Mouse (Mus musculus): Measurements from ENCODE around the gene Exoc6b. TPM values are rescaled to one million over a fixed set of nuclear protein-coding genes. Genes with fewer than 3 reads are reported as not detected.
A peak's percentile ranks its signal among the peaks of the same experiment; 100 is the strongest.

The Exoc6b gene
- polyA plus RNA-seq, 1 experiment from 2014 or later, result 39.0 TPM

- ATAC-seq (no peak), DNase-seq (ENCODE audit: low spot score) (no peak)
- 56% methylated on average over 6 of the region's 6 CpGs for WGBS
- no peak overlapping the region for H3K9ac ChIP-seq (ENCODE audit: low read length)
- no peaks in the 10 kb centered on the region for H3K9me3 ChIP-seq (replicated peaks; ENCODE audit: control insufficient read depth, low read length)
- H3K4me2 ChIP-seq (ENCODE audit: low read length), result no peak overlapping the region
- peaks cover 23% of the 10 kb centered on the region for H3K4me1 ChIP-seq (ENCODE audit: control insufficient read depth, insufficient read depth, low read length)
- no peak overlapping the region for H3K27ac ChIP-seq (ENCODE audit: low read depth, low read length)
- H3K36me3 ChIP-seq (ENCODE audit: control insufficient read depth, insufficient read depth, low read length), result no peaks in the 10 kb centered on the region
- H3K4me3 ChIP-seq (ENCODE audit: low read depth, low read length), result no peak overlapping the region
- H3K27me3 ChIP-seq (replicated peaks; ENCODE audit: control insufficient read depth, insufficient read depth, low read length), result peaks cover 56% of the 10 kb centered on the region
These were observed 488.1 kb downstream of the Exoc6b start for GRCm38 (mm10) chr6:84580979-84581832.

- H3K9ac ChIP-seq (ENCODE audit: low read length), result no peak overlapping the region
- H3K4me2 ChIP-seq (ENCODE audit: low read length), result no peak overlapping the region
- no peak for DNase-seq (ENCODE audit: low spot score)
- no peak for ATAC-seq
- no peak overlapping the region for H3K27ac ChIP-seq (ENCODE audit: low read depth, low read length)
- 64% methylated on average over 8 of the region's 8 CpGs for WGBS
- no peaks in the 10 kb centered on the region for H3K36me3 ChIP-seq (ENCODE audit: control insufficient read depth, insufficient read depth, low read length)
- no peaks in the 10 kb centered on the region for H3K9me3 ChIP-seq (replicated peaks; ENCODE audit: control insufficient read depth, low read length)
- H3K27me3 ChIP-seq (replicated peaks; ENCODE audit: control insufficient read depth, insufficient read depth, low read length), result peaks cover 43% of the 10 kb centered on the region
- peaks cover 12% of the 10 kb centered on the region for H3K4me1 ChIP-seq (ENCODE audit: control insufficient read depth, insufficient read depth, low read length)
- no peak overlapping the region for H3K4me3 ChIP-seq (ENCODE audit: low read depth, low read length)
These were observed 489.8 kb downstream of the Exoc6b start for GRCm38 (mm10) chr6:84579508-84579907.

- Histone ChIP-seq H3K27ac (ENCODE audit: low read depth, low read length) (no peak overlapping the region), H3K4me3 (ENCODE audit: low read depth, low read length) (no peak overlapping the region), H3K4me2 (ENCODE audit: low read length) (no peak overlapping the region), H3K9ac (ENCODE audit: low read length) (no peak overlapping the region), H3K9me3 (replicated peaks; ENCODE audit: control insufficient read depth, low read length) (no peaks in the 10 kb centered on the region), H3K4me1 (ENCODE audit: control insufficient read depth, insufficient read depth, low read length) (peaks cover 8% of the 10 kb centered on the region), H3K27me3 (replicated peaks; ENCODE audit: control insufficient read depth, insufficient read depth, low read length) (peaks cover 37% of the 10 kb centered on the region), H3K36me3 (ENCODE audit: control insufficient read depth, insufficient read depth, low read length) (no peaks in the 10 kb centered on the region)
- DNase-seq (ENCODE audit: low spot score) (peak; percentile 32), ATAC-seq (no peak)
- 14% methylated on average over 5 of the region's 5 CpGs for WGBS
These were observed 490.4 kb downstream of the Exoc6b start for GRCm38 (mm10) chr6:84578928-84579327.

GRCm38 (mm10) chr6:84577898-84578297, 491.4 kb downstream of the Exoc6b start:
- Histone ChIP-seq H3K9ac (ENCODE audit: low read length) (no peak overlapping the region), H3K4me3 (ENCODE audit: low read depth, low read length) (no peak overlapping the region), H3K4me2 (ENCODE audit: low read length) (no peak overlapping the region), H3K27me3 (replicated peaks; ENCODE audit: control insufficient read depth, insufficient read depth, low read length) (peaks cover 27% of the 10 kb centered on the region), H3K36me3 (ENCODE audit: control insufficient read depth, insufficient read depth, low read length) (no peaks in the 10 kb centered on the region), H3K9me3 (replicated peaks; ENCODE audit: control insufficient read depth, low read length) (no peaks in the 10 kb centered on the region), H3K27ac (ENCODE audit: low read depth, low read length) (no peak overlapping the region), H3K4me1 (ENCODE audit: control insufficient read depth, insufficient read depth, low read length) (no peaks in the 10 kb centered on the region)
- ATAC-seq (no peak), DNase-seq (ENCODE audit: low spot score) (no peak)
- WGBS, result 50% methylated on average over 4 of the region's 4 CpGs

- H3K9me3 ChIP-seq (replicated peaks; ENCODE audit: control insufficient read depth, low read length), result no peaks in the 10 kb centered on the region
- no peak overlapping the region for H3K27ac ChIP-seq (ENCODE audit: low read depth, low read length)
- DNase-seq (ENCODE audit: low spot score) (peak; percentile 65), ATAC-seq (peak; percentile 56; the same call in 1 of the 2 replicates)
- peak overlapping the region; percentile 31 for H3K4me2 ChIP-seq (ENCODE audit: low read length)
- H3K4me3 ChIP-seq (ENCODE audit: low read depth, low read length), result no peak overlapping the region
- H3K36me3 ChIP-seq (ENCODE audit: control insufficient read depth, insufficient read depth, low read length), result no peaks in the 10 kb centered on the region
- peaks cover 5% of the 10 kb centered on the region; the same call in 1 of the 2 replicates for H3K4me1 ChIP-seq (ENCODE audit: control insufficient read depth, insufficient read depth, low read length)
- 35% methylated on average over 25 of the region's 25 CpGs for WGBS
- no peak overlapping the region for H3K9ac ChIP-seq (ENCODE audit: low read length)
- 0 out of 2 replicates have a peak, but pooled peaks cover 4% of the 10 kb centered on the region for H3K27me3 ChIP-seq (replicated peaks; ENCODE audit: control insufficient read depth, insufficient read depth, low read length)
These were observed 495.2 kb downstream of the Exoc6b start for GRCm38 (mm10) chr6:84573905-84574660.

GRCm38 (mm10) chr6:84570039-84570438, 499.3 kb downstream of the Exoc6b start:
- 43% methylated on average over 3 of the region's 3 CpGs for WGBS
- H3K9me3 ChIP-seq (replicated peaks; ENCODE audit: control insufficient read depth, low read length), result no peaks in the 10 kb centered on the region
- peaks cover 5% of the 10 kb centered on the region; the same call in 1 of the 2 replicates for H3K4me1 ChIP-seq (ENCODE audit: control insufficient read depth, insufficient read depth, low read length)
- H3K4me3 ChIP-seq (ENCODE audit: low read depth, low read length), result no peak overlapping the region
- DNase-seq (ENCODE audit: low spot score) (peak; percentile 14), ATAC-seq (no peak)
- H3K4me2 ChIP-seq (ENCODE audit: low read length), result no peak overlapping the region
- H3K36me3 ChIP-seq (ENCODE audit: control insufficient read depth, insufficient read depth, low read length), result no peaks in the 10 kb centered on the region
- H3K9ac ChIP-seq (ENCODE audit: low read length), result no peak overlapping the region
- 0 out of 2 replicates have a peak, but pooled peaks cover 4% of the 10 kb centered on the region for H3K27me3 ChIP-seq (replicated peaks; ENCODE audit: control insufficient read depth, insufficient read depth, low read length)
- no peak overlapping the region for H3K27ac ChIP-seq (ENCODE audit: low read depth, low read length)

GRCm38 (mm10) chr6:84569590-84569989, 499.7 kb downstream of the Exoc6b start:
- ATAC-seq, result no peak
- Histone ChIP-seq H3K4me2 (ENCODE audit: low read length) (no peak overlapping the region), H3K27ac (ENCODE audit: low read depth, low read length) (no peak overlapping the region), H3K27me3 (replicated peaks; ENCODE audit: control insufficient read depth, insufficient read depth, low read length) (no peaks in the 10 kb centered on the region), H3K4me1 (ENCODE audit: control insufficient read depth, insufficient read depth, low read length) (peaks cover 5% of the 10 kb centered on the region; the same call in 1 of the 2 replicates), H3K9ac (ENCODE audit: low read length) (no peak overlapping the region), H3K36me3 (ENCODE audit: control insufficient read depth, insufficient read depth, low read length) (no peaks in the 10 kb centered on the region), H3K9me3 (replicated peaks; ENCODE audit: control insufficient read depth, low read length) (no peaks in the 10 kb centered on the region), H3K4me3 (ENCODE audit: low read depth, low read length) (no peak overlapping the region)
- DNase-seq (ENCODE audit: low spot score), result no peak

- Histone ChIP-seq H3K4me2 (ENCODE audit: low read length) (no peak overlapping the region), H3K27me3 (replicated peaks; ENCODE audit: control insufficient read depth, insufficient read depth, low read length) (no peaks in the 10 kb centered on the region), H3K9ac (ENCODE audit: low read length) (no peak overlapping the region), H3K9me3 (replicated peaks; ENCODE audit: control insufficient read depth, low read length) (no peaks in the 10 kb centered on the region), H3K4me1 (ENCODE audit: control insufficient read depth, insufficient read depth, low read length) (peaks cover 5% of the 10 kb centered on the region; the same call in 1 of the 2 replicates), H3K27ac (ENCODE audit: low read depth, low read length) (no peak overlapping the region), H3K36me3 (ENCODE audit: control insufficient read depth, insufficient read depth, low read length) (no peaks in the 10 kb centered on the region), H3K4me3 (ENCODE audit: low read depth, low read length) (no peak overlapping the region)
- no peak for DNase-seq (ENCODE audit: low spot score)
- ATAC-seq, result no peak
- 85% methylated on average over 6 of the region's 6 CpGs for WGBS
These were observed 500.4 kb downstream of the Exoc6b start for GRCm38 (mm10) chr6:84568880-84569279.

All from forebrain, embryonic 14.5 days (tissue).